Mouse (Mus musculus): Measurements from ENCODE around the gene Jam2.

- TF ChIP-seq CTCF (IDR thresholded peaks at IDR 0.05; ENCODE audit: borderline replicate concordance, insufficient read depth, low read depth, low read length) (no peak), POLR2A (IDR thresholded peaks at IDR 0.05; ENCODE audit: borderline replicate concordance, insufficient read depth, low read length) (no peak)
Observed at GRCm38 (mm10) chr16:84813852-84814251, 39.9 kb downstream of the Jam2 start.

All from cerebellum, adult 2 months (tissue).